Mouse (Mus musculus): ENCODE results near the gene Senp7. TPM values are rescaled to one million over a fixed set of nuclear protein-coding genes. Genes with fewer than 3 reads are reported as not detected.

Senp7 gene
- polyA plus RNA-seq, 1 experiment: 25.4 TPM

DNA sequence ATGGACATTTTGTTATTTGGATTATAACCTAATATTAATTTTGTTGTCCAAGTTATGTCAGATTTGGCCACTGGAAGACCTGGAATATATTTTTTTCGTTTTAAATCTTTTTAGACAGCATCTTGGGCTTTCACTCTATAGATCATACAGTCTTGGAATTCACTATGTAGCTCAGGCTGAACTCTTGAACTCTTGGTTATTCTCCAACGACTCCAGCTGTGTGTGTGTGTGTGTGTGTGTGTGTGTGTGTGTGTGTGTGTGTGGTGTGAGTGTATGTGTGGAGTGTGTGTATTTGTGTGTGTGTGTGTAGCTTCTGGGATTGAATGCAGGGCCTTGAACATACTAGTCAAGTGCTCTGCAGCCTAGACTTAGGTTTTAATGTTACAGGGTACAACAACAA lies 181.3 kb downstream of the Senp7 start:
- WGBS: 53% methylated on average over 2 of the region's 2 CpGs
- Histone ChIP-seq H3K4me1 (ENCODE audit: control insufficient read depth, insufficient read depth, low read length) (no peaks in the 10 kb centered on the region; the same call in 1 of the 2 replicates), H3K4me3 (replicated peaks; ENCODE audit: insufficient read depth, low read depth, low read length) (no peak overlapping the region), H3K27ac (ENCODE audit: insufficient read depth, low read length) (no peak overlapping the region), H3K27me3 (ENCODE audit: control insufficient read depth, insufficient read depth, low read length) (no peaks in the 10 kb centered on the region)
- no peak for TF ChIP-seq POLR2A (IDR thresholded peaks at IDR 0.05; ENCODE audit: borderline replicate concordance, insufficient read depth, low read length)
- no peak for TF ChIP-seq CTCF (IDR thresholded peaks at IDR 0.05; ENCODE audit: borderline replicate concordance, insufficient read depth, low read depth, low read length)
- DNase-seq: no peak

DNA sequence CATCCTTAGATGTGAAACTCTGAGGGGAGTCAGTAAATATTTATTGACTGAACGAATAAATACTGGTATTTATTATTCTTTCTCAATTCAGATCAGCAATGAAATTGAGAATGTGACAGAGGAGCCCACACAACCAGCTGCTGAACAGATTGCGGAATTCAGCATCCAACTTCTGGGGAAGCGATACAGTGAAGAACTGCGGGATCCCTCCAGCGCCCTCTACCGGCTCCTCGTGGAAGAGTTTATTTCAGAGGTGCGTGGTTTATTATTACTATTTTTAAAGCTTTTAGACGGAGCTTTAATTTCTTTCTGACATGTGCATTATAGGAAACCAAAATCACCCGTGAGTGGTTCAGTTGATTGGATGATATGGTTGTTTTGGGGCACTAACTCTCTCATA lies 183.2 kb downstream of the Senp7 start:
- DNase-seq: no peak
- Histone ChIP-seq H3K4me1 (ENCODE audit: control insufficient read depth, insufficient read depth, low read length) (no peaks in the 10 kb centered on the region; the same call in 1 of the 2 replicates), H3K4me3 (replicated peaks; ENCODE audit: insufficient read depth, low read depth, low read length) (no peak overlapping the region), H3K27ac (ENCODE audit: insufficient read depth, low read length) (no peak overlapping the region), H3K27me3 (ENCODE audit: control insufficient read depth, insufficient read depth, low read length) (no peaks in the 10 kb centered on the region)
- 73% methylated on average over 10 of the region's 10 CpGs for WGBS
- TF ChIP-seq CTCF (IDR thresholded peaks at IDR 0.05; ENCODE audit: borderline replicate concordance, insufficient read depth, low read depth, low read length): no peak
- no peak for TF ChIP-seq POLR2A (IDR thresholded peaks at IDR 0.05; ENCODE audit: borderline replicate concordance, insufficient read depth, low read length)

DNA sequence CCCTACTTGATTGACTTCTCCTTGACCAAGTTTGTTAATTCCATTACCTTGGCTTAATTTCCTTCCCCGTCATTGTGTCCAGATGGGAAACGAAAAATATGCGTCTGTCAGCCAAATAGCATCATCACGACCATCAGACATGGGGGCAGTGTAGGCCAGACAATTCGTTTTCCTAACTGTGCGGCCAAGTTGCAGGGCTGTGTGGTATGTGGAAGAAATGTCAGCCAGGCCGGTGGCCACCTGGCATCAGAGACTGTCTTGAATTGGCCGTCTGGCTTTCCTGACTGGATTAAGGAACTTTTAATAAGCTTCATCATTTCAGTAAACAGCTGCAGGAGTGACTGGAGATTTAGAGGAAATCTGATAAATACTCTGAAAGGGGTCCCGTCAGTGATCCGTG lies 184.6 kb downstream of the Senp7 start:
- DNase-seq: peak; percentile 19 to 46
- no peaks in the 10 kb centered on the region; the same call in 1 of the 2 replicates for H3K4me1 ChIP-seq (ENCODE audit: control insufficient read depth, insufficient read depth, low read length)
- H3K27me3 ChIP-seq (ENCODE audit: control insufficient read depth, insufficient read depth, low read length): no peaks in the 10 kb centered on the region
- 20% methylated on average over 10 of the region's 10 CpGs for WGBS
- TF ChIP-seq POLR2A (IDR thresholded peaks at IDR 0.05; ENCODE audit: borderline replicate concordance, insufficient read depth, low read length) (no peak), CTCF (IDR thresholded peaks at IDR 0.05; ENCODE audit: borderline replicate concordance, insufficient read depth, low read depth, low read length) (peak; percentile 25; the same call in 1 of the 2 replicates)
- H3K4me3 ChIP-seq (replicated peaks; ENCODE audit: insufficient read depth, low read depth, low read length): no peak overlapping the region
- no peak overlapping the region for H3K27ac ChIP-seq (ENCODE audit: insufficient read depth, low read length)

Other genes with a start within 250 kb of the Senp7 start
- gene Nfkbiz, start 209.4 kb upstream of the Senp7 start, polyA plus RNA-seq (2012; rRNA removed): 5.1 and 5.8 TPM in 2 replicates
- gene Nxpe3, start 153.1 kb upstream of the Senp7 start, polyA plus RNA-seq (2012; rRNA removed): 11.1 and 13.1 TPM in 2 replicates
- 9.9 and 11.5 TPM in 2 replicates for gene Cep97, start 113.5 kb upstream of the Senp7 start, polyA plus RNA-seq (2012; rRNA removed)
- gene Rpl24, start 82.1 kb upstream of the Senp7 start, polyA plus RNA-seq (2012; rRNA removed): 411 and 431 TPM in 2 replicates
- 25.5 and 27.5 TPM in 2 replicates for gene Zbtb11, start 74.5 kb upstream of the Senp7 start, polyA plus RNA-seq (2012; rRNA removed)
- gene Pcnp, start 18.6 kb upstream of the Senp7 start, polyA plus RNA-seq (2012; rRNA removed): 122 and 134 TPM in 2 replicates
- 7.3 and 7.5 TPM in 2 replicates for gene Trmt10c, start 10.5 kb upstream of the Senp7 start, polyA plus RNA-seq (2012; rRNA removed)
- 0.55 and 0.59 TPM in 2 replicates for gene Impg2, start 156.0 kb downstream of the Senp7 start, polyA plus RNA-seq (2012; rRNA removed)